Mouse (Mus musculus) erythroblast, embryonic 14.5 days (primary cell): ENCODE results near the gene Hip1r.

Source experiments
- GATA1 ChIP-seq: IDR thresholded peaks from 2 replicates; pipeline ENCODE4 v1.6.1; 2012; ENCODE audit warnings: low read length, inconsistent platforms, mixed read lengths
- TAL1 ChIP-seq: IDR thresholded peaks from 3 replicates; pipeline ENCODE4 v1.6.1; 2012; ENCODE audit warnings: low read length, inconsistent platforms, mixed read lengths

DNA sequence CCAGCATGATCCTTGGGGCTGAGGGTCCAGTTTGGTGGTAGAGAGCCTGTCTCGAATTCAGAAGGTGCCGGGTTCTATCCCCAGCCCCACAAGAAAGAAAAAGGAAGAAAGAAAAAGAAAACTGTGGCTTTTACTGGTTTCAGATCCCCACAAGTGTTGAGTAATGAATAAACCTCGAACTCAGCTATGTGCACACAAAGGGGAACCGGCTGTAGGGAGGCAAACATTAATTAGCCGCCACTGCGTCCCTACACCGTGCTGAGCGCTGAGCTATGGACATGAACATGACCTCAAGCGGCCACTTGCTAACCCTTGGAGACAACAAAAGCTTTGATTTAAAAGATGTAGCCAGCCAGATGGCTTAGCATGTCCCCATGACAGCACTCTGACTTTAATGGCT, 51.7 kb downstream of the Hip1r start:
- TF ChIP-seq TAL1, result no peak
- no peak for TF ChIP-seq GATA1
